Mouse (Mus musculus) stomach, embryonic 14.5 days (tissue): ENCODE data around the gene Sod2. TPM values are rescaled to one million over a fixed set of nuclear protein-coding genes. Genes with fewer than 3 reads are reported as not detected.

Experiments
- ATAC-seq: fragments of 200-750 bp; cut with Nextera tagmentation; 2 replicates; pipeline ENCODE4 v1.8.0; 2017; ENCODE audit warnings: low read depth, moderate TSS enrichment; ENCODE audit not compliant: insufficient number of reproducible peaks, insufficient read depth, low FRiP score
- H3K27ac ChIP-seq: fragments of 300-500 bp; sonication (generic); 2 replicates; pipeline ENCODE4 v1.5.1; 2014; ENCODE audit warnings: mild to moderate bottlenecking, low read length, moderate library complexity, mixed read lengths
- H3K27me3 ChIP-seq: fragments of 300-500 bp; sonication (generic); 2 replicates; pipeline ENCODE4 v1.6.1; 2014; ENCODE audit warnings: low read length, control low read depth, mixed read lengths; ENCODE audit not compliant: control insufficient read depth, insufficient read depth
- H3K36me3 ChIP-seq: fragments of 300-500 bp; sonication (generic); 2 replicates; pipeline ENCODE4 v1.6.1; 2014; ENCODE audit warnings: mild to moderate bottlenecking, control low read depth, low read length, moderate library complexity, mixed read lengths; ENCODE audit not compliant: control insufficient read depth, insufficient read depth
- H3K4me1 ChIP-seq: fragments of 300-500 bp; sonication (generic); 2 replicates; pipeline ENCODE4 v1.6.1; 2014; ENCODE audit warnings: low read length, control low read depth, mixed read lengths; ENCODE audit not compliant: control insufficient read depth, insufficient read depth
- H3K4me2 ChIP-seq: fragments of 300-500 bp; sonication (generic); replicated peaks from 2 replicates; pipeline ENCODE4 v1.6.1; 2014; ENCODE audit warnings: low read depth, low read length, control low read depth
- H3K4me3 ChIP-seq: fragments of 300-500 bp; sonication (generic); 2 replicates; pipeline ENCODE4 v1.5.1; 2014; ENCODE audit warnings: low read depth, low read length, control low read depth
- H3K9ac ChIP-seq: fragments of 300-500 bp; sonication (generic); replicated peaks from 2 replicates; pipeline ENCODE4 v1.6.1; 2014; ENCODE audit warnings: low read depth, mild to moderate bottlenecking, control low read depth, low read length, moderate library complexity, mixed read lengths
- H3K9me3 ChIP-seq: fragments of 300-500 bp; sonication (generic); 2 replicates; pipeline ENCODE4 v1.6.1; 2016; ENCODE audit warnings: low read depth, low read length, control low read depth; ENCODE audit not compliant: control insufficient read depth
- WGBS: fragments of 180-500 bp; shearing (Covaris S2); extraction: QIAGEN DNeasy Blood & Tissue Kit; methylation state at CpG from one replicate; pipeline ENCODE4 v1.1.7; 2014; 5-methylcytosine and 5-hydroxymethylcytosine counted together
- polyA plus RNA-seq: library from polyadenylated mRNA; unstranded; fragments of >200 nt; fragmentation: Nextera tagmentation; extraction: Ambion mirVana; gene quantifications from 2 replicates; pipeline ENCODE4 v1.2.1, GENCODE M21; 2014

Gene Sod2
- polyA plus RNA-seq, 1 experiment from 2014 or later = 110 TPM

GRCm38 (mm10) chr17:12990567-12991145, 16.0 kb upstream of the Sod2 start:
- H3K27me3 ChIP-seq = no peaks in the 10 kb centered on the region
- peak overlapping the region; percentile 99 for H3K4me3 ChIP-seq
- peaks cover 3% of the 10 kb centered on the region; the same call in 1 of the 2 replicates for H3K36me3 ChIP-seq
- 46% methylated on average over 8 of the region's 8 CpGs for WGBS
- H3K27ac ChIP-seq = peak overlapping the region; percentile 100; the same call in 1 of the 2 replicates
- H3K4me1 ChIP-seq = peaks cover 4% of the 10 kb centered on the region; the same call in 1 of the 2 replicates
- H3K4me2 ChIP-seq = peak overlapping the region; percentile 65
- peak overlapping the region; percentile 98 for H3K9ac ChIP-seq
- no peak for ATAC-seq
- H3K9me3 ChIP-seq = no peaks in the 10 kb centered on the region

DNA sequence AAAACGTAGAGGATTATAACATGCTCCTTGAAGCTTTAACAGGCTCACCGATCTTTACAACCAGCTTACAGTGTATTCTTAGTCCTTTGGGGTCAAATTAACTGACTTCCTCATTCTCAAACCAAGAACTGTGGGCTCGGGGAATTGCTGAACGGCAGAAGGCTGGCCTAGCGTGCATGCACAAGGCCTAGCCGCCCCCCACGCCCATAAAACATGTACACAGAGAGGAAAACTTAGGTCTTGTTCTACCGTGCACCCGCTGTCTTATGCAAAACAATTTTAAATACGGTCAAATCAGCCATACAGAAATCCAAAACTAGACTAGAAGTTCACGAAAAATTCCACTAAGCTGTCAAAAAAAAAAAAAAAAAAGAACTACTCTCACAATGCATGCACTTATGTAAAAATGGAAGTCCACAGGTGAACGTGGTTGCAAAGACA, 15.4 kb upstream of the Sod2 start:
- Histone ChIP-seq H3K27me3 (no peaks in the 10 kb centered on the region), H3K9me3 (no peaks in the 10 kb centered on the region), H3K4me2 (peak overlapping the region; percentile 65), H3K4me3 (peak overlapping the region; percentile 99), H3K9ac (peak overlapping the region; percentile 98), H3K27ac (peak overlapping the region; percentile 100), H3K36me3 (peaks cover 3% of the 10 kb centered on the region; the same call in 1 of the 2 replicates), H3K4me1 (peaks cover 5% of the 10 kb centered on the region)
- no peak for ATAC-seq
- WGBS = 2% methylated on average over 12 of the region's 12 CpGs

- ATAC-seq = peak; percentile 93
- Histone ChIP-seq H3K27ac (peak overlapping the region; percentile 100), H3K4me2 (peak overlapping the region; percentile 65), H3K9me3 (no peaks in the 10 kb centered on the region), H3K27me3 (no peaks in the 10 kb centered on the region), H3K36me3 (peaks cover 3% of the 10 kb centered on the region; the same call in 1 of the 2 replicates), H3K4me1 (peaks cover 7% of the 10 kb centered on the region), H3K9ac (peak overlapping the region; percentile 98), H3K4me3 (peak overlapping the region; percentile 99)
- 1% methylated on average over 77 of the region's 84 CpGs for WGBS
Measured at GRCm38 (mm10) chr17:12991635-12992358, 14.8 kb upstream of the Sod2 start.

DNA sequence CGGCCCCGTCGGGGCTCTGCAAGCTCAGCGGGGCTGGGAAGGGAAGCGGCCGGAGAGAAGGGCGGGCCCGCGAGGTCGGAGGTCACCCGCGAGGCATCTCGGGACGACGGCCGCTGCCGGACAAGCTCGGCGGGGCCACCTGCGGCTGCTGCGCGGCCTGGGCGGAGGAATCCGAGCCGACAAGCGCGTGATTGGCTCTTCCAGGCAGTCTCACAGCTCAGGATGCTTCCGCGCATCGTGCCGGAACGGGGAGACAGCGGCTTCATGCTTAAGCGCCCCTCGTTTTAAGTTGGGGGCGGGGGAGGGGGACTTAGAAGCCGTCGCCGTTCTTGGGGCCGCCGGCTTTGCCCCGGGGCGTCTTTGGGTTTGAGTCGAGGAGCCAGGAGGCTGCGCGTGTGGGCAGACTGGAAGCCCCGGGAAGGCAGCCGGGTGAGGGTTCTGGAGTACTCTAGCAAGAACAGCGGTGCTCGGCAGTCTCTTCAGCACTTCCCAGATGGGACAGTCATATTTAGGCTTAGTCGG, 14.1 kb upstream of the Sod2 start:
- 0% methylated on average over 51 of the region's 51 CpGs for WGBS
- H3K27me3 ChIP-seq = no peaks in the 10 kb centered on the region
- H3K4me2 ChIP-seq = peak overlapping the region; percentile 55
- no peaks in the 10 kb centered on the region for H3K9me3 ChIP-seq
- peaks cover 3% of the 10 kb centered on the region; the same call in 1 of the 2 replicates for H3K36me3 ChIP-seq
- H3K27ac ChIP-seq = peak overlapping the region; percentile 100
- H3K9ac ChIP-seq = peak overlapping the region; percentile 98
- H3K4me1 ChIP-seq = peaks cover 7% of the 10 kb centered on the region
- ATAC-seq = peak; percentile 89
- H3K4me3 ChIP-seq = peak overlapping the region; percentile 99

DNA sequence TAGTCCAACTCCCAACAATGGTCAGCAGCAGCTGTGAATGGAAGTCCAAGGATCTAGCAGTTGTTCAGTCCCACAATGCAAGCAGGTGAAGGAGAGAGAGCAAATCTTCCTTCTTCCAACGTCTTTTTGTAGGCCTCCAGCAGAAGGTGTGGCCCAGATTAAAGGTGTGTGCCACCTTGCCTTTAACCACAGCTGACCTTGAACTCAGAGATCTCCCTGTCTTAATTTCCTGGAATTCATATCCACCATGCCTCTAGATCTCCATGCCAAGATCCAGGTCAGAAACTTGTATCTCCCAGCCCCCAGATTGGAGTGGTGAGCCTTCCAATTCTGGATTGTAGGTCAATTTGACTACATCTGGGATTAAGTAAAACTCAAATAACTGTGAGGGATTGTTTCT, 12.6 kb upstream of the Sod2 start, which contains the start of gene Wtap:
Wtap (minus strand) TSS at position 101 of the 400 bp plus-strand sequence.
- ATAC-seq = no peak
- Histone ChIP-seq H3K36me3 (no peaks in the 10 kb centered on the region), H3K9me3 (no peaks in the 10 kb centered on the region), H3K9ac (peak within 1 kb of the TSS; percentile 98), H3K27me3 (no peaks in the 10 kb centered on the region), H3K27ac (peak within 1 kb of the TSS; percentile 100), H3K4me1 (peaks cover 7% of the 10 kb centered on the region), H3K4me3 (peak within 1 kb of the TSS; percentile 99), H3K4me2 (peak within 1 kb of the TSS; percentile 55)
- WGBS = 77% methylated on average over 1 of the region's 1 CpGs

DNA sequence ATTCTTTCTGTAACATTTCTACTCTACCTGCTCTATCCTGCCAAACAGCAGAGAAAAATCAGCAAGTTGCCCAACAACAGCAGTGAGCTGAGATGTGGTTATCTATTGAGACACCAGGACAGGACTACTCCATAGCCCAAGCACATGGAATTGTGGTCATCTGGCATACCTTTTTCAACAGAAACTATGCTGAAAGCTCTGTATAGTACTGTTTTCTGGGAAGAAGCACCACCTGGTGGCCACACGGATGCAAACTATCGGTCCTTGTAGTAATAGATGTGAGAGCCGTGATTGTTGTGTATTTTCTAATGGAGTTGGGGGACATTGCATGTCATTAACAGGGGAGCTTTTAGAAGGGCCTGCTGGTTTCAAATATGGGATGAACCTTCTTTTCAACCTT, 10.3 kb upstream of the Sod2 start:
- Histone ChIP-seq H3K9me3 (no peaks in the 10 kb centered on the region), H3K27me3 (no peaks in the 10 kb centered on the region), H3K9ac (no peak overlapping the region), H3K27ac (no peak overlapping the region), H3K36me3 (no peaks in the 10 kb centered on the region), H3K4me3 (no peak overlapping the region), H3K4me1 (peaks cover 3% of the 10 kb centered on the region; the same call in 1 of the 2 replicates), H3K4me2 (no peak overlapping the region)
- no peak for ATAC-seq
- WGBS = 20% methylated on average over 3 of the region's 3 CpGs

DNA sequence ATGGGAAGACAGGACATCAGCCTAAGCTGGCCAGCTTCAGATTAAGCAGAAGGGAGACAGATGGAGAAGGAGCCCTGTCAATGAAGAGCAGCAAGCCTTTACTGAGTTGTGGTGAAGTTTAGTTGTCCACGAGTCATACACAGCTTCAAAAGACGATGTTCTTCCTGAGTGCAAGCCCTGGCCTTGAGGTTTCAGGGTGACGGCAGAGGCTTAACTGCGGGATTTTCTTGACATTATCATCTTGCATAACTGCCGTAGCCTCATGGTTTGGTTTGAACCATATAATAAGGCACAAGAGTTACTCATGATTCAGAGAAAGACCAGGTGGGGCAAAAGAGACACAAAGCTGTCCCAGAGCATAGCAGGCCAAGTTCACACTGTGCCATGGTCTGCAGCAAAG, 8.8 kb upstream of the Sod2 start:
- Histone ChIP-seq H3K36me3 (no peaks in the 10 kb centered on the region), H3K27me3 (no peaks in the 10 kb centered on the region), H3K4me3 (no peak overlapping the region), H3K4me2 (no peak overlapping the region), H3K9ac (no peak overlapping the region), H3K9me3 (no peaks in the 10 kb centered on the region), H3K27ac (no peak overlapping the region), H3K4me1 (peaks cover 3% of the 10 kb centered on the region; the same call in 1 of the 2 replicates)
- WGBS = 87% methylated on average over 5 of the region's 5 CpGs
- no peak for ATAC-seq

- ATAC-seq = no peak
- Histone ChIP-seq H3K27me3 (no peaks in the 10 kb centered on the region), H3K9me3 (no peaks in the 10 kb centered on the region), H3K27ac (no peak overlapping the region), H3K9ac (no peak overlapping the region), H3K4me3 (no peak overlapping the region), H3K4me1 (peaks cover 3% of the 10 kb centered on the region; the same call in 1 of the 2 replicates), H3K36me3 (no peaks in the 10 kb centered on the region), H3K4me2 (no peak overlapping the region)
- 77% methylated on average over 6 of the region's 6 CpGs for WGBS
Measured at GRCm38 (mm10) chr17:12999069-12999468, 7.6 kb upstream of the Sod2 start.
